ENCODE assay signal across 8 mouse cellular contexts in the genomic region with DNA sequence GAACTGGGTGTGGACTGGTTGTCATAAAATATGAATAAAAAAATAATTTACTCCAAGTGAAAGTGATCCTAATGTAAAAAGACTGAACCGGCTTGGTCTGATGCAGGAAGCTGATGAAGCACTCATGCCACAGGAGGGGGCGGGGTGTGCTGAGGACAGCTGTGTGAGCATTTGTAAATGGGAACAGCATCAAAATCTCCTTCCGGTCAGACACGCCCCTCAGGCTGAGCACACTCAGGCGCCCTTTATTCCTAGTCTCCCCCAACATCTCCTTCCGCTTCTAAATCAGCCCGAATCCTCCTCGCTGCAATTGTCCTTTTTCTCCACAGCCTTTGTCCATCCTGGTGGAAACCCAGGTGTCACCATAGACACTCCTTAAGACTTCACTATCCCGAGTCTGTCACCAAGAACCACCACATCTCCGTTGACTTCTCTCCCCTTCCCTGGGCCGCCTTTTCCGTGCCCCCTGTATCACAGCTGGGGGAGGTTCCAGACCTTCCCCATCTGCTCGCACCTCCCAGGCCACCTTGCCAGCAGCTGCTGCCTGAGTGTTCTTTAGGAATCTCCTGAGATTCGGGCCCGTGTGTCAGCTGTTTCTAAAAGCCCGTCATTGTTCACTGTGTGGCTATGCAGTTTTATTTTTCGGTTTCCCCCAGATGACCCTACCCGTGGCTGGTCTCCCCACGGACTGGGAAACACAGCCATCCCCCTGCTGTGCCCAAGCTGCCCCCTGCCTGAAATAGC. TPM values are rescaled to one million over a fixed set of nuclear protein-coding genes. Genes with fewer than 3 reads are reported as not detected.
DNase-seq lines count a peak whose midpoint lies in the region; ATAC-seq lines count a peak whose summit lies in the region.

No protein-coding gene starts in this region.

- H3K4me3 ChIP-seq in heart, embryonic 10.5 days, result peak overlapping the region; percentile 51
- peak overlapping the region; percentile 32 for H3K4me3 ChIP-seq in kidney, embryonic 15.5 days (replicated peaks)
- H3K4me3 ChIP-seq in stomach, embryonic 14.5 days (ENCODE audit: low read depth, low read length), result peak overlapping the region; percentile 14

- H3K27me3 ChIP-seq in heart, embryonic 10.5 days (ENCODE audit: insufficient read depth, poor library complexity, severe bottlenecking), result no peaks in the 10 kb centered on the region
- H3K27me3 ChIP-seq in kidney, embryonic 15.5 days, result no peaks in the 10 kb centered on the region
- no peaks in the 10 kb centered on the region for H3K27me3 ChIP-seq in stomach, embryonic 14.5 days (ENCODE audit: control insufficient read depth, insufficient read depth, low read length)

- H3K9ac ChIP-seq in kidney, embryonic 15.5 days, result 0 out of 2 replicates have a peak overlapping the region, but pooled peaks have one; percentile 31
- no peak overlapping the region for H3K9ac ChIP-seq in stomach, embryonic 14.5 days (replicated peaks; ENCODE audit: low read depth, low read length)

- no peaks in the 10 kb centered on the region for H3K36me3 ChIP-seq in heart, embryonic 10.5 days
- H3K36me3 ChIP-seq in kidney, embryonic 15.5 days, result no peaks in the 10 kb centered on the region
- H3K36me3 ChIP-seq in stomach, embryonic 14.5 days (ENCODE audit: control insufficient read depth, insufficient read depth, low read length), result no peaks in the 10 kb centered on the region

- WGBS in heart, embryonic 10.5 days, result 14% methylated on average over 19 of the region's 19 CpGs
- WGBS in kidney, embryonic 15.5 days, result 18% methylated on average over 19 of the region's 19 CpGs
- WGBS in stomach, embryonic 14.5 days, result 11% methylated on average over 19 of the region's 19 CpGs

- peak overlapping the region; percentile 47; the same call in 1 of the 2 replicates for H3K27ac ChIP-seq in heart, embryonic 10.5 days
- H3K27ac ChIP-seq in kidney, embryonic 15.5 days, result no peak overlapping the region
- H3K27ac ChIP-seq in stomach, embryonic 14.5 days (ENCODE audit: low read length), result no peak overlapping the region

- peak overlapping the region; percentile 62 for H3K4me2 ChIP-seq in kidney, embryonic 15.5 days
- H3K4me2 ChIP-seq in stomach, embryonic 14.5 days (replicated peaks; ENCODE audit: low read depth, low read length), result peak overlapping the region; percentile 58

- ATAC-seq in kidney, embryonic 15.5 days (replicated peaks; ENCODE audit: low FRiP score), result peak; percentile 74
- peak; percentile 82; the same call in 1 of the 2 replicates for ATAC-seq in stomach, embryonic 14.5 days (ENCODE audit: insufficient number of reproducible peaks, insufficient read depth, low FRiP score, low read depth)

- H3K9me3 ChIP-seq in heart, embryonic 10.5 days, result no peaks in the 10 kb centered on the region
- H3K9me3 ChIP-seq in kidney, embryonic 15.5 days (replicated peaks), result no peaks in the 10 kb centered on the region
- no peaks in the 10 kb centered on the region for H3K9me3 ChIP-seq in stomach, embryonic 14.5 days (ENCODE audit: control insufficient read depth, low read depth, low read length)

- peak; percentile 28 to 58 for DNase-seq in left cerebral cortex, postnatal 14 days (ENCODE audit: low spot score in 2 of 2)
- no peak for DNase-seq in left cerebral cortex, adult 8-10 months (ENCODE audit: low spot score in 2 of 2)
- peak; percentile 60 for DNase-seq in embryo, embryonic 10 days (ENCODE audit: low spot score)
- no peak for DNase-seq in heart, embryonic 10.5 days (ENCODE audit: low spot score)
- DNase-seq in lung, postnatal 4 days, result peak; percentile 52 to 61
- DNase-seq in layer of hippocampus, adult 11-12 months (ENCODE audit: low spot score), result no peak

- intact Hi-C loops in left cerebral cortex, postnatal 14 days (cut with DNase I), result no loop called here

- H3K4me1 ChIP-seq in heart, embryonic 10.5 days, result peaks cover 7% of the 10 kb centered on the region
- H3K4me1 ChIP-seq in kidney, embryonic 15.5 days, result peaks cover 9% of the 10 kb centered on the region
- H3K4me1 ChIP-seq in stomach, embryonic 14.5 days (ENCODE audit: control insufficient read depth, insufficient read depth, low read length), result peaks cover 4% of the 10 kb centered on the region; the same call in 1 of the 2 replicates

RNA-seq across cellular contexts. Expression of gene Tex35, which starts 7.2 kb away (rescaled TPM):
- total RNA-seq in left cerebral cortex, postnatal 14 days (2021), result not detected
- not detected for total RNA-seq in left cerebral cortex, adult 8-10 months (2022)
- polyA plus RNA-seq in heart, embryonic 10.5 days (2016; fragmentation: Nextera tagmentation; extraction: Ambion mirVana), result not detected in 2 replicates
- polyA plus RNA-seq in kidney, embryonic 15.5 days (2015; fragmentation: Nextera tagmentation; extraction: Ambion mirVana), result not detected in 2 replicates
- not detected in 2 replicates for polyA plus RNA-seq in stomach, embryonic 14.5 days (2014; fragmentation: Nextera tagmentation; extraction: Ambion mirVana)

Comparison
In these comparisons a context has a peak if more than half of its experiments do, and no peak if none do; other contexts are left out.
1. DNase-seq: peak in left cerebral cortex, postnatal 14 days (2 of 2), embryo, embryonic 10 days (single experiment) and lung, postnatal 4 days (2 of 2); none in left cerebral cortex, adult 8-10 months (0 of 2), heart, embryonic 10.5 days (single experiment) and layer of hippocampus, adult 11-12 months (single experiment).
2. Peak in every context shown above with its lines, with median percentiles within 50 percentile points of each other: H3K4me3 ChIP-seq.